Mouse (Mus musculus): ENCODE results near the gene Tmem135.

DNA sequence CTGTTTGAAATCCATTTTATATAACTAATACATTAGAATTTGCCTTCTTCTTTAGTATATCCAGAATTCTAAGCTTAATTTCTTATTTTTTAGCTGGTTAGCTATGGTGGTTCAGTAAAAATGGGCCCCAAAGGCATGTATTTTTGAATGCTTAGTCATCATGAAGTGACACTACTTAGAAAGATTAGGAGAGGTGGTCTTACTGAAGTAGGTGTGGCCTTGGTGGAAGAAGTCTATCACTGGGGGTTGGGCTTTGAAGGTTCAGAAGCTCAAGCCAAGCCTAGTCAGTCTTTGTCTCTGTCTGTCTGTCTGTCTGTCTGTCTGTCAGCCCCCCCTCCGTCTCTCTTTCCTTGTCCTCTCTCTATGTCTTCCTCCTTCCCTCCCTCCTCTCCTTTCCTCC, 198.6 kb downstream of the Tmem135 start:
- no peak for TF ChIP-seq MAX (IDR thresholded peaks at IDR 0.05; ENCODE audit: low read depth)
- no peak for TF ChIP-seq POLR2A (IDR thresholded peaks at IDR 0.05; ENCODE audit: insufficient read length, low read depth)
- no peak for TF ChIP-seq MYOD1 (IDR thresholded peaks at IDR 0.05; ENCODE audit: control insufficient read depth in 1 of 3, insufficient read length in 2 of 3, low read depth in 2 of 3)
- TF ChIP-seq POLR2AphosphoS2 (IDR thresholded peaks at IDR 0.05; ENCODE audit: insufficient read length, low read depth): no peak
- no peak for TF ChIP-seq TCF12 (IDR thresholded peaks at IDR 0.05; ENCODE audit: insufficient read depth, poor library complexity, severe bottlenecking)
- TF ChIP-seq REST (IDR thresholded peaks at IDR 0.05; ENCODE audit: insufficient read depth, insufficient read length): no peak
- TF ChIP-seq E2F4 (IDR thresholded peaks at IDR 0.05; ENCODE audit: insufficient read depth): no peak
- TF ChIP-seq TCF3 (IDR thresholded peaks at IDR 0.05; ENCODE audit: insufficient read length, low read depth): no peak
- TF ChIP-seq MYOG (IDR thresholded peaks at IDR 0.05; ENCODE audit: control insufficient read depth in 1 of 3, insufficient read depth in 1 of 3, insufficient read length in 2 of 3, low read depth in 2 of 3): no peak
